Mouse (Mus musculus) adrenal gland, postnatal 25 days (tissue): ENCODE data around the gene Mmgt2. TPM values are rescaled to one million over a fixed set of nuclear protein-coding genes. Genes with fewer than 3 reads are reported as not detected.

Source experiments
- DNase-seq: peaks from one replicate; pipeline ENCODE4 v3.0.0; 2021; ENCODE audit warnings: mixed read lengths
- total RNA-seq: library from RNA; stranded (reverse); gene quantifications from 2 replicates; pipeline ENCODE4 v1.2.3, GENCODE M21; 2021

Gene Mmgt2
- total RNA-seq, 1 experiment from 2014 or later = 49.0 TPM

GRCm38 (mm10) chr11:62706141-62706540, 57.7 kb downstream of the Mmgt2 start:
- DNase-seq = no peak

- DNase-seq = no peak
Measured at GRCm38 (mm10) chr11:62708252-62708651, 59.8 kb downstream of the Mmgt2 start.

- DNase-seq = no peak
Measured at GRCm38 (mm10) chr11:62710657-62711056, 62.2 kb downstream of the Mmgt2 start.

Other genes with a start within 250 kb of the Mmgt2 start
- 7.9 and 12.0 TPM in 2 replicates for gene Pigl, start 190.2 kb upstream of the Mmgt2 start, total RNA-seq
- 241 and 268 TPM in 2 replicates for gene Ncor1, start 190.1 kb upstream of the Mmgt2 start, total RNA-seq
- gene Cenpv, start 109.4 kb upstream of the Mmgt2 start, total RNA-seq = 40.0 and 44.4 TPM in 2 replicates
- gene Ubb, start 97.5 kb upstream of the Mmgt2 start, total RNA-seq = 1,162 and 1,405 TPM in 2 replicates
- gene Trpv2, start 74.2 kb upstream of the Mmgt2 start, total RNA-seq = 1.6 and 1.9 TPM in 2 replicates
- gene Lrrc75a, start 141 bp upstream of the Mmgt2 start, total RNA-seq = 37.2 and 44.9 TPM in 2 replicates
- 4.4 and 5.4 TPM in 2 replicates for gene Zfp287, start 83.2 kb downstream of the Mmgt2 start, total RNA-seq
- not detected in 2 replicates for gene Gm10428, start 104.4 kb downstream of the Mmgt2 start, total RNA-seq
- gene Zfp286, start 140.8 kb downstream of the Mmgt2 start, total RNA-seq = 2.1 and 2.5 TPM in 2 replicates
- 5.9 and 6.4 TPM in 2 replicates for gene Trim16, start 171.6 kb downstream of the Mmgt2 start, total RNA-seq
- 1.1 and 2.4 TPM in 2 replicates for gene Fbxw10, start 198.4 kb downstream of the Mmgt2 start, total RNA-seq
- 31.4 and 58.5 TPM in 2 replicates for gene Tvp23b, start 230.8 kb downstream of the Mmgt2 start, total RNA-seq